Mouse (Mus musculus): ENCODE results near the gene Sfxn3. TPM values are rescaled to one million over a fixed set of nuclear protein-coding genes. Genes with fewer than 3 reads are reported as not detected.
A peak's percentile ranks its signal among the peaks of the same experiment; 100 is the strongest.

Gene Sfxn3
- polyA plus RNA-seq, 2 experiments: 1.8 to 2.4 TPM

GRCm38 (mm10) chr19:45073871-45074542 lies 26.7 kb downstream of the Sfxn3 start:
- TF ChIP-seq CTCF (IDR thresholded peaks at IDR 0.05; ENCODE audit: low read depth) (peak; percentile 90), EP300 (IDR thresholded peaks at IDR 0.05; ENCODE audit: low read depth) (no peak)
- no peaks in the 10 kb centered on the region for H3K36me3 ChIP-seq (replicated peaks; ENCODE audit: control insufficient read depth, insufficient read depth, low read depth)
- no peaks in the 10 kb centered on the region for H3K9me3 ChIP-seq (ENCODE audit: control insufficient read depth, low read length)
- DNase-seq (ENCODE audit: low read depth in 3 of 3, low spot score in 3 of 3) (peak; percentile 73 to 80 (median 77)), ATAC-seq (ENCODE audit: insufficient read depth) (peak; percentile 60)
- 7% methylated on average over 20 of the region's 20 CpGs for WGBS (ENCODE audit: insufficient replicate concordance)
- peak overlapping the region; percentile 90 for H3K9ac ChIP-seq (replicated peaks)
- peak overlapping the region; percentile 100 for H3K4me2 ChIP-seq (ENCODE audit: low read depth)
- peak overlapping the region; percentile 89 for H3K27ac ChIP-seq
- peaks cover 37% of the 10 kb centered on the region for H3K27me3 ChIP-seq (ENCODE audit: control insufficient read depth, insufficient read depth, low read length)
- peak overlapping the region; percentile 86 to 99 for H3K4me3 ChIP-seq (ENCODE audit: insufficient read depth in 1 of 2, low read depth in 2 of 2, low read length in 2 of 2)
- H3K4me1 ChIP-seq (replicated peaks; ENCODE audit: control insufficient read depth in 2 of 2, insufficient read depth in 2 of 2, low read length in 1 of 2): peaks cover 9 to 14% of the 10 kb centered on the region in 2 experiments

GRCm38 (mm10) chr19:45074580-45075322 lies 27.4 kb downstream of the Sfxn3 start, which contains the start of gene Kazald1:
Gene Kazald1 (plus strand): TSS chr19:45075241.
- ATAC-seq (ENCODE audit: insufficient read depth) (peak; percentile 87), DNase-seq (ENCODE audit: low read depth in 3 of 3, low spot score in 3 of 3) (peak; percentile 71 to 88 (median 72))
- Histone ChIP-seq H3K36me3 (replicated peaks; ENCODE audit: control insufficient read depth, insufficient read depth, low read depth) (no peaks in the 10 kb centered on the region), H3K9me3 (ENCODE audit: control insufficient read depth, low read length) (no peaks in the 10 kb centered on the region), H3K27me3 (ENCODE audit: control insufficient read depth, insufficient read depth, low read length) (peaks cover 45% of the 10 kb centered on the region), H3K27ac (peak within 1 kb of the TSS; percentile 89), H3K4me2 (ENCODE audit: low read depth) (peak within 1 kb of the TSS; percentile 100), H3K9ac (replicated peaks) (peak within 1 kb of the TSS; percentile 90), H3K4me3 (ENCODE audit: insufficient read depth in 1 of 2, low read depth in 2 of 2, low read length in 2 of 2) (peak within 1 kb of the TSS; percentile 86 to 99), H3K4me1 (replicated peaks; ENCODE audit: control insufficient read depth in 2 of 2, insufficient read depth in 2 of 2, low read length in 1 of 2) (peaks cover 9 to 14% of the 10 kb centered on the region in 2 experiments)
- TF ChIP-seq CTCF (IDR thresholded peaks at IDR 0.05; ENCODE audit: low read depth): no peak
- TF ChIP-seq EP300 (IDR thresholded peaks at IDR 0.05; ENCODE audit: low read depth): peak; percentile 61
- under 1% methylated on average over 45 of the region's 45 CpGs for WGBS (ENCODE audit: insufficient replicate concordance)

- H3K4me2 ChIP-seq (ENCODE audit: low read depth): peak overlapping the region; percentile 100
- TF ChIP-seq CTCF (IDR thresholded peaks at IDR 0.05; ENCODE audit: low read depth) (no peak; the same call in 1 of the 2 replicates), EP300 (IDR thresholded peaks at IDR 0.05; ENCODE audit: low read depth) (no peak)
- H3K27me3 ChIP-seq (ENCODE audit: control insufficient read depth, insufficient read depth, low read length): peaks cover 52% of the 10 kb centered on the region
- H3K27ac ChIP-seq: peak overlapping the region; percentile 18; the same call in 1 of the 2 replicates
- ATAC-seq (ENCODE audit: insufficient read depth) (peak; percentile 63), DNase-seq (ENCODE audit: low read depth in 3 of 3, low spot score in 3 of 3) (no peak)
- H3K36me3 ChIP-seq (replicated peaks; ENCODE audit: control insufficient read depth, insufficient read depth, low read depth): no peaks in the 10 kb centered on the region
- peak overlapping the region; percentile 86 to 99 for H3K4me3 ChIP-seq (ENCODE audit: insufficient read depth in 1 of 2, low read depth in 2 of 2, low read length in 2 of 2)
- peaks cover 9 to 14% of the 10 kb centered on the region in 2 experiments for H3K4me1 ChIP-seq (replicated peaks; ENCODE audit: control insufficient read depth in 2 of 2, insufficient read depth in 2 of 2, low read length in 1 of 2)
- under 1% methylated on average over 32 of the region's 32 CpGs for WGBS (ENCODE audit: insufficient replicate concordance)
- no peaks in the 10 kb centered on the region for H3K9me3 ChIP-seq (ENCODE audit: control insufficient read depth, low read length)
- peak overlapping the region; percentile 90 for H3K9ac ChIP-seq (replicated peaks)
Observed at GRCm38 (mm10) chr19:45075323-45076035, 28.2 kb downstream of the Sfxn3 start.

GRCm38 (mm10) chr19:45076036-45076575 lies 28.8 kb downstream of the Sfxn3 start:
- WGBS (ENCODE audit: insufficient replicate concordance): 10% methylated on average over 17 of the region's 17 CpGs
- Histone ChIP-seq H3K9ac (replicated peaks) (no peak overlapping the region), H3K27ac (no peak overlapping the region), H3K9me3 (ENCODE audit: control insufficient read depth, low read length) (no peaks in the 10 kb centered on the region), H3K4me2 (ENCODE audit: low read depth) (peak overlapping the region; percentile 100), H3K27me3 (ENCODE audit: control insufficient read depth, insufficient read depth, low read length) (peaks cover 58% of the 10 kb centered on the region), H3K36me3 (replicated peaks; ENCODE audit: control insufficient read depth, insufficient read depth, low read depth) (no peaks in the 10 kb centered on the region), H3K4me1 (replicated peaks; ENCODE audit: control insufficient read depth in 2 of 2, insufficient read depth in 2 of 2, low read length in 1 of 2) (peaks cover 9 to 14% of the 10 kb centered on the region in 2 experiments), H3K4me3 (ENCODE audit: insufficient read depth in 1 of 2, low read depth in 2 of 2, low read length in 2 of 2) (peak overlapping the region; percentile 86 to 99)
- DNase-seq (ENCODE audit: low read depth in 3 of 3, low spot score in 3 of 3) (no peak), ATAC-seq (ENCODE audit: insufficient read depth) (no peak)
- TF ChIP-seq EP300 (IDR thresholded peaks at IDR 0.05; ENCODE audit: low read depth) (no peak), CTCF (IDR thresholded peaks at IDR 0.05; ENCODE audit: low read depth) (no peak)

All from liver, embryonic 14.5 days (tissue).